Mouse (Mus musculus) Patski (cell line): ENCODE data around the gene Insrr. TPM values are rescaled to one million over a fixed set of nuclear protein-coding genes. Genes with fewer than 3 reads are reported as not detected.

Experiments used
- ATAC-seq: fragments of 100-300 bp; one replicate; pipeline ENCODE4 v1.8.0; 2021
- CTCF ChIA-PET: fragments of 350-600 bp; sonication (Branson Sonifier 250); formaldehyde crosslinking; loops from one replicate; lab custom pipeline; 2022; ENCODE audit warnings: inconsistent platforms; lab: Charles Lee
- POLR2A ChIA-PET: fragments of 350-600 bp; sonication (Branson Sonifier 250); formaldehyde crosslinking; loops from one replicate; lab custom pipeline; 2022; ENCODE audit warnings: antibody characterized with exemption, inconsistent platforms; lab: Charles Lee
- DNase-seq: peaks from one replicate; pipeline ENCODE4 v3.0.0-alpha.2; 2011; ENCODE audit warnings: low read depth, low spot score
- H3K27me3 ChIP-seq: fragments of 371-371 bp; one replicate; pipeline ENCODE4 v1.5.1; 2021
- CTCF ChIP-seq: fragments of 100-300 bp; IDR thresholded peaks from one replicate; pipeline ENCODE4 v1.5.1; 2021
- in situ Hi-C: fragments of 300-500 bp; cut with MboI; formaldehyde crosslinking; loops from 3 replicates; pipeline ENCODE4 v1.11.1; 2018; ENCODE audit warnings: low pct_unique_long_range_greater_than_20kb, mixed read lengths
- polyA plus RNA-seq: library from polyadenylated mRNA; unstranded; gene quantifications from one replicate; pipeline ENCODE4 v1.2.3, GENCODE M21; 2021

Gene Insrr
- polyA plus RNA-seq = 0.06 TPM

- no peak for TF ChIP-seq CTCF
- DNase-seq (no peak), ATAC-seq (no peak)
- in situ Hi-C loops = no loop called here
- peaks cover 89% of the 10 kb centered on the region for H3K27me3 ChIP-seq
- POLR2A ChIA-PET = no interaction called here
- CTCF ChIA-PET = interaction anchor here (1.3 to 4.4 kb wide), 5 partner anchors 11 to 64 kb away, joined by 3 to 43 read pairs (median 18); no protein-coding TSS in a partner anchor
Observed at GRCm38 (mm10) chr3:87796736-87797334, at the start of gene Insrr. Gene Insrr, plus strand, starts transcription at chr3:87796951.

GRCm38 (mm10) chr3:87748431-87748830 is 48.3 kb upstream of the Insrr start, which contains the start of gene Lrrc71:
Gene Lrrc71, minus strand, starts transcription at chr3:87748625.
- in situ Hi-C loops = no loop called here
- ChIA-PET CTCF (interaction anchor here (1.1 to 2.9 kb wide), 5 partner anchors 12 to 97 kb away, joined by 3 to 23 read pairs (median 5); no protein-coding TSS in a partner anchor), POLR2A (interaction anchor here (1.2 kb wide), 1 partner anchor 20 kb away, joined by 3 read pairs; no protein-coding TSS in a partner anchor)
- no peak for DNase-seq
- no peak for ATAC-seq
- no peak for TF ChIP-seq CTCF
- peaks cover 8% of the 10 kb centered on the region for H3K27me3 ChIP-seq

DNA sequence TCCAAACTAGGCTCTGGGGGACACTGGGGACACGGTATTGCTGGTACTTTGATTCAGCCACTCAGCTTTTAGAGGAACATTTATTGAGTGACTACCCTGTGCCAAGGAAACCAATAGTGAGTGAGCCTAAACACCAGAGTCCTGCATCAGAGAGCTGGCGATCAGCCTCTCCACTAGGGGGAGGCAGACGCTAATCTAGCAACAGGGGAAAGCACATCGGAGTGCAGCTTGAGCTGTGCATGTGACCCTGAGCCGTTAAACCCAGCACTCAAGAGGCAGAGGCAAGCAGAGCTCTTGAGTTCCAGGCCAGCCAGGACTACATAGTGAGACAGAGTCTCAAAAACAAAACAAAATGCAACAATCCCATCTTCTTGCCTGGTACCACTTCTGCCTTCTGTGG is 47.7 kb upstream of the Insrr start:
- DNase-seq = no peak
- CTCF ChIA-PET = interaction anchor here (0.9 to 2.9 kb wide), 6 partner anchors 12 to 107 kb away, joined by 3 to 23 read pairs (median 4); no protein-coding TSS in a partner anchor
- ATAC-seq = no peak

DNA sequence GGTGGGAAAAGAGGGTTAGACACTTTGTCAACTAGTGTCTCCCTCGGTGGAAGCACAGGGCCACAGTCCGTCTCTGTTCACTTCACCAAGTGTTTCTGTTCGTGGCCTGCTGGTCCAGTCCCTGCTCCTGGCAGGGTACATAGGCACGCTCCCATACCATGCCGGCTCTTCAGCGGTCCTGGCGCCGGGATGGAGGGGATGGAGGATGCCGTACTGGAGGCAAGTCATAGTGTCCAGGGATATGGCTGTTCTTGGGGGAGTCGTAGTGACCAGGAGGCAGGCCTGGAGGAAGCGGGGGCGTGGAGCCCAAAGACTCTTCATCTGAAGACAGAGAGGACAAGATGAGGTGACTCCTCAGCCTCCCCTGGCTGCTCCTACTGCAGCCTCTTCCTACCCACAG is 46.8 kb upstream of the Insrr start:
- H3K27me3 ChIP-seq = peaks cover 17% of the 10 kb centered on the region
- CTCF ChIA-PET = interaction anchor here (1.5 to 2.9 kb wide), 4 partner anchors 11 to 67 kb away, joined by 4 to 23 read pairs (median 7); no protein-coding TSS in a partner anchor
- no peak for TF ChIP-seq CTCF
- no peak for ATAC-seq
- in situ Hi-C loops = no loop called here
- POLR2A ChIA-PET = no interaction called here
- no peak for DNase-seq

More for the DNA sequence above, 47.7 kb upstream of the Insrr start:
- TF ChIP-seq CTCF = no peak
- peaks cover 11% of the 10 kb centered on the region for H3K27me3 ChIP-seq
- POLR2A ChIA-PET = interaction anchor here (0.6 to 1.2 kb wide), 2 partner anchors 20 to 698 kb away, joined by 3 to 4 read pairs; no protein-coding TSS in a partner anchor
- in situ Hi-C loops = no loop called here

DNA sequence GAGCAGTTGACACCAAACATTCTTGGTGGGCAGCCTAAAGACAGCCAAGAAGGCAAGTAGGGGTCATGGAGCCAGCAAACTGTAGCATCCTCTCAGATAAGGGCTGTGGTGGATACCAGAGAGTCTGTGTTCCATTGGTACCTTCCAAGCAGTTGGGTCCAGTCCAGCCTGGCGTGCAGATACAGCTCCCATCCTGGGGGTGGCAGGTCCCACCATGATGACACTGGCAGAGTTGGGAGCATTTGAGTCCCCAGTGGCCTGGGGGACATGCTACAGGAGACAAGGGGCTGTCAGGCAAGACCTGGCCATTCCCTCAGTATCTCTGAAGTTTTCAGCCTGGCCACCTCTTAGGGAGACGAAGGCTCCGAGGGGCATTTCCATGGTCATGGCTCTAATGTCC is 44.2 kb upstream of the Insrr start:
- peaks cover 19% of the 10 kb centered on the region for H3K27me3 ChIP-seq
- no peak for ATAC-seq
- in situ Hi-C loops = no loop called here
- DNase-seq = no peak
- ChIA-PET POLR2A (no interaction called here), CTCF (interaction anchor here (0.7 to 6.9 kb wide), 4 partner anchors 17 to 86 kb away, joined by 3 to 60 read pairs (median 4); no protein-coding TSS in a partner anchor)
- no peak for TF ChIP-seq CTCF

DNA sequence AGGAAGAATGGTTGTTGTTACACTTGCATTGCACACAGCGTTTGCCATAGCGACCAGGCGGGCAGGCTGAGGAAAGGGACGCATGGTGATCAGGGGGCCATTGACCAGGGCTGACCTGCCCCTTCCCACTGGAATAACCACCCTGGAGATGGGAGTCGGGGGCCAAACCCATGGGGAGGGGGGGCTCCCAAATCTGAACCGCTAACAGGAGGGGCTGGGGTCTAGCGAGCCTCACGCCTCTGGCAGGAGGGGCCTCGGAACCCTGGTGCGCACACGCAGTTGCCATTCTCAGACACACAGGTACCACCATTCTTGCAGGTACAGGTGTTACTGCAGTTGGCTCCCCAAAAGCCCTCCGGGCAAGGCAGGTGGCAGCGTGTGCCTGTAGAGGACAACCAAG is 42.9 kb upstream of the Insrr start:
- POLR2A ChIA-PET = no interaction called here
- no peak for DNase-seq
- TF ChIP-seq CTCF = no peak
- no peak for ATAC-seq
- in situ Hi-C loops = no loop called here
- CTCF ChIA-PET = interaction anchor here (1.4 to 6.9 kb wide), 2 partner anchors 16 to 63 kb away, joined by 5 to 60 read pairs; no protein-coding TSS in a partner anchor
- H3K27me3 ChIP-seq = peaks cover 19% of the 10 kb centered on the region

DNA sequence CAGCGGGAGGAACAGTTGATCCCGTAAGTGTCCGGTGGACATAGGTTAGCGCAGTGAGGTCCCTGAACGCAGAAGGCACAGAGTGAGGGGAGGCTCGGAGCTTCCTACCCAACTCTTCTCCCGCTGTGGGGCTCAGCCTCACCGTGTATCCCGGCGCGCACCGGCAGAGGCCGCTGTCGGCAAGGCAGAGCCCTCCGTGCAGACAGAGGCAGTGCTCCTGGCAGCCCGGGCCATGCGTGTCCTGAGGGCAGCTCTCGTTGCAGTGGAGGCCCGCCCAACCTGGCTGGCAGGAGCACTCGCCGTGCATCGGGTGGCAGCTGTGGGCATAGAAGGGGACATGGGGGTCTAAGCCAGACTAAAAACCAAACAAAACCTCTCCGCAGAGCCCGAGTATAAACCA is 40.8 kb upstream of the Insrr start:
- POLR2A ChIA-PET = interaction anchor here (0.6 to 1.1 kb wide), 2 partner anchors 13 to 64 kb away, joined by 3 read pairs; no protein-coding TSS in a partner anchor
- in situ Hi-C loops = no loop called here
- peaks cover 19% of the 10 kb centered on the region for H3K27me3 ChIP-seq

DNA sequence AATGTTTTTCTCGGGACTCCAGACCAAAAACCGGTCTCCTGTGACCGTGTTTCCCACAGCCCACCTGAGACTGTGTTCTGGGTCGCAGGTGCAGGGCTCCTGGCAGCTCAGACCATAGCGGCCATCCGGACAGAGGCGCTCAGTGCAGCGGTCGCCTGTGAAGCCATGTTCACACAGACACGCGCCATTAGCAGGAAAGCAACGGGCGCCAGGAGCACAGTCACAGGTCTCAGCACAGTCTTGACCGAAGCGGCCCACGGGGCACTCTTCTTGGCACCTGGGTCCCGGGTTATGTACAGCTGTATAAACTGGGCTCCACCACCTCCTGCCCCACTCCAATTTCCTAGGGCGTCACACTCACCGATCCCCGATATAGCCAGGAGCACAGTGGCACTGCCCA is 40.3 kb upstream of the Insrr start:
- ChIA-PET POLR2A (interaction anchor here (0.6 to 1.1 kb wide), 2 partner anchors 13 to 63 kb away, joined by 3 read pairs; no protein-coding TSS in a partner anchor), CTCF (interaction anchor here (0.6 to 6.9 kb wide), 10 partner anchors 8 to 117 kb away, joined by 3 to 60 read pairs (median 4); no protein-coding TSS in a partner anchor)
- ATAC-seq (no peak), DNase-seq (no peak)
- peaks cover 19% of the 10 kb centered on the region for H3K27me3 ChIP-seq
- in situ Hi-C loops = no loop called here
- no peak for TF ChIP-seq CTCF

More for the DNA sequence above, 40.8 kb upstream of the Insrr start:
- no peak for TF ChIP-seq CTCF
- CTCF ChIA-PET = interaction anchor here (0.6 to 6.9 kb wide), 14 partner anchors 9 to 124 kb away, joined by 3 to 60 read pairs (median 3); partner anchors contain the start of gene Sh2d2a
- DNase-seq (no peak), ATAC-seq (peak; percentile 75)

DNA sequence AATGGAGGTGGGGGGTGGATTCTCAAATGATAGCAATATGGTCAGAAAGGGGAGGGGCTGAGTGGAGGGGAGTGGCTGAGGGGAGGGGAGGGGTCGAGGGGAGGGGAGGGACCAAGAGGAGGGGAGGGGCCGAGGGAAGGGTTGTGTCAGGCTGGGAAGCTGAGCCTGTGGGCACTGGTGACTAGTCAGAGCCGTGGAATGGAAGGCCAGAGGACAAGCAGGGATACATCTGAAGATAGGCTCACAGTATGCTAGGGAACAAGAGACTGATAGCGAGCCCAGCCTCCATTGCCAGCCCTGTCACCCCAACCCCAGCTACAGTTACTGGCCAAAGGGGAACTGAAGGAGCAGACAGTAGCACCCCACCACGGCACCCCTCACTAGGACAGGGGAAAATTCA is 38.1 kb upstream of the Insrr start:
- in situ Hi-C loops = no loop called here
- peaks cover 9% of the 10 kb centered on the region for H3K27me3 ChIP-seq
- ATAC-seq = no peak
- POLR2A ChIA-PET = interaction anchor here (1.1 kb wide), 1 partner anchor 10 kb away, joined by 6 read pairs; no protein-coding TSS in a partner anchor
- TF ChIP-seq CTCF = no peak
- DNase-seq = no peak
- CTCF ChIA-PET = interaction anchor here (1.0 to 6.9 kb wide), 2 partner anchors 11 to 58 kb away, joined by 3 to 60 read pairs; no protein-coding TSS in a partner anchor
